Mouse (Mus musculus) c-Kit-negative CD71-positive TER-119-positive erythroid progenitor cells, embryonic 14.5 days (primary cell): ENCODE results near the gene Sec61b.

Source experiments
- DNase-seq: peaks from one replicate; pipeline ENCODE4 v3.0.0-alpha.2; 2013; ENCODE audit warnings: low read depth, low spot score

The Sec61b gene

GRCm38 (mm10) chr4:47473968-47474729, at the start of gene Sec61b, which contains the start of gene Alg2:
Sec61b (plus strand) TSS chr4:47474658.
Alg2 (minus strand) TSS chr4:47474333.
- DNase-seq, result peak; percentile 96

- no peak for DNase-seq
These were observed 49.1 kb upstream of the Sec61b start for GRCm38 (mm10) chr4:47425247-47425830.

DNA sequence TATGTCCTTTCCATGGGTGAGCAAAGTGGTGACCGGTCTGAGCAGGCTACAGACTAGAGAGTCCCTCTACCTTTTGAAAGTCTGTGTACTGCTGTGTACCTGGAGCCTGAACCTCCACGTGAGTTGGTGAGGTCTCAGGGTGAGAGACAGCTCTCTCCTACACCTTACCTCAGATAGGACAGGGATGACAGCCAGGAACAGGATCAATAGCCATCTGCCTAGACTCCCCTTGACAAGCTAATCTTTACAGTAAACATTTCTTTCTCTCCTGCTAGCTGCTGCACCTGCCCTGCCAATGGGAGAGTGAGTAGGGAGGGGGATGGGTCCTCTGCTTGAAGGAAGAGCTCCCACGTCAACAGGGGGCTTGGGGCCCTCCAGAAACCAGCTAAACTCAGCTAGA, 46.9 kb upstream of the Sec61b start:
- DNase-seq, result no peak

- no peak for DNase-seq
These were observed 43.9 kb upstream of the Sec61b start for GRCm38 (mm10) chr4:47430557-47430956.

- DNase-seq, result no peak
These were observed 43.4 kb upstream of the Sec61b start for GRCm38 (mm10) chr4:47431081-47431480.

DNA sequence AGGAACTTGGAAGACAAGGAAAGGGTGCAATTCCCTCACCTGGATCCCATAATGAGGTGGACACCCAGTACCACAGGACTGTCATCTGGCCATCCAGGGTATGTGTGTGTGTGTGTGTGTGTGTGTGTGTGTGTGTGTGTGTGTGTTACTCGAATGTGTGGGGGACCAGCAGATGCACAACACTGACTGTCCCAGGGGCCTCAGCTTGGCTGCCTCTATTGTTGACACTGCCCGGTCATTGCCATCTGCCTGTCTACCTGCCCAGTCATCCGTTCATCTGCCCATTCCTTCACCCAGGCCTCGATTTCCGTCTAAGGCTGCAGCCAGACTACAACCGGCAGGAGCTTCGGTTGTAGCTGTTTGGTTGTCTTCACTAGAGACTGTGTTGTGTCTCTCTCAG, 41.7 kb upstream of the Sec61b start:
- no peak for DNase-seq

DNA sequence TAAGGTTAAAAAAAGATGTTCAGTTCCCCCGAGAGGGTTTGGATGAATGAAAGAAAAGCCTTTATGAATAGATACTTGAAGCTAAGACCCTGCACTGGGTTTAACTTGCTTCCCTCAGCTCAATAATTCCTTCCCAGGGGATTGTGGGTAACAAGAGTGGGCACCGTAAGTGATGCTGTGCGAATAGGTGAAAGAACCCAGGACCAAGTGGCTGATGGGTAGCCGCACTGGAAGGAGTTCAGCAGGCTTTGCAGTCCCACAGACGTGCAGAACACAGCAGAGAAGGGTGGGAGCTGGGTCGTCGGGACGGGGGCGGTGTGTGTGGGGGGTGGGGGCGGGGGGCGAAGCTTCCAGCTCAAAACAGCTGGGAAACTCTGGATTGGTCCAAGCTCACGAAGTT, 39.3 kb upstream of the Sec61b start:
- DNase-seq, result no peak

- no peak for DNase-seq
These were observed 38.7 kb upstream of the Sec61b start for GRCm38 (mm10) chr4:47435566-47436360.

- DNase-seq, result peak; percentile 45
These were observed 36.8 kb upstream of the Sec61b start for GRCm38 (mm10) chr4:47437365-47438340.

DNA sequence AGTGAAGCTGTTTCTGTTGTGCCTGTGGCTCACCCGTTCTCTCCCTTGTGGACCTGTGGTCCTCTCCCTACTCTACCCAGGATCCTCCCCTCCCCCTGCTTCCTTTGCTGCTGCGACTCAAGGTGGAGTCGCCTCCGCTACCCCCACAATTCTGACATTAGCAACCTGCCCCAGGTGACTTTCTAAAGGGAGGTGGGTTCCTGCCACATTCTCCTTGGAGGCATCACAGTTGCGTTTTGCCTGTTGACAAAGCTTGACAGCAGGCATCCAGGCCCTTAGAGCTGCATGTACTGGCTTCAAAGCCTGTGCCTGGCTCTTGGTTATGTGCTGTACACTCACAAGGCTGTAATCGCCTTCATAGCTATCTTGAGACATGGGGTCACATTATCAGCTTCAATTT, 35.5 kb upstream of the Sec61b start:
- no peak for DNase-seq

- no peak for DNase-seq
These were observed 33.5 kb upstream of the Sec61b start for GRCm38 (mm10) chr4:47440951-47441350.

GRCm38 (mm10) chr4:47448526-47448925, 25.9 kb upstream of the Sec61b start:
- no peak for DNase-seq

DNA sequence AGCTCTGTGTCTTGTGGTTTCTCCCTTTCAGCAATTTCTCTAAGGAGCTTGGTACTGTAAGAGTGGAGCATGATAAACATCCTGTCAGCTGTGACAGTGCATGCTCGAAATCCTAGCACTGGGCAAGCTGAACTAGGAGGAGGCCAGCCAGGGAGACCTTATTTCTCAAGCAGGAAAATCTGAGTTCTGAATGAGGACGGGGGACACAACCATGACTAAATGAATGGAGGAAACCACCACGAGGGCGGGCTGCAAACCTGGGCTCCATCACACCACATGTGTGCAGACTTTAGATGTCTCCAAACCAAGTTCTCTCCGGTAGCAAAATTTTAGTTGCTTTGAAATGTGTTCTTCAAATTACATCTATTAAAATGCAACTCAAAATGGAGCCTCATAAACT, 25.3 kb upstream of the Sec61b start:
- no peak for DNase-seq

GRCm38 (mm10) chr4:47449586-47450522, 24.6 kb upstream of the Sec61b start:
- no peak for DNase-seq

GRCm38 (mm10) chr4:47467196-47467595, 7.3 kb upstream of the Sec61b start:
- no peak for DNase-seq

DNA sequence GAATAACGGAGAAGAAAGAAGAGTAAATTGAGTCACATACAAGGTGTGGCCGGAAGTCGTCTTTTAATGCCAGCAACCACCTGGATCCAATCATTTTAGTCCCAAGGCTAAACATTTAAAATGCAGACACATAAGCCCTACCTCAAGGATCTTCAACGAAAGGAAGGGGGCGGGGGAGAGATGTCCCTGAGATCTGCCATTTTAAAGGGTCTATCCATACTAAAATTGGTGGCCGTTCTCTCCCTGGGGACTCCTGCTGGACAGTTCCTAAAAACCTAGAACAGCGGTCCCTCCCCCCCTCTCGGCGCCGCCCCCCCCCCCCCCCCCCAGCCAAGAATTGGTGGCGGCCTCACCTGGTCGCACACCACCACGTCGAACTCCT, 881 bp upstream of the Sec61b start:
- DNase-seq, result no peak

GRCm38 (mm10) chr4:47474730-47475643, 529 bp downstream of the Sec61b start:
- DNase-seq, result peak; percentile 20

- DNase-seq, result no peak
These were observed 3.1 kb downstream of the Sec61b start for GRCm38 (mm10) chr4:47477539-47477938.

- no peak for DNase-seq
These were observed 5.6 kb downstream of the Sec61b start for GRCm38 (mm10) chr4:47480095-47480494.
